Mouse (Mus musculus) midbrain, embryonic 11.5 days (tissue): ENCODE results near the gene BC107364. TPM values are rescaled to one million over a fixed set of nuclear protein-coding genes. Genes with fewer than 3 reads are reported as not detected.
A peak's percentile ranks its signal among the peaks of the same experiment; 100 is the strongest.
"Not testable (repeated sequence)": the region's sequence is repeated elsewhere in the genome, so short reads cannot be mapped to it uniquely, and the experiment has no call there.

Experiments used
- ATAC-seq: fragments of 200-750 bp; cut with Nextera tagmentation; 2 replicates; pipeline ENCODE4 v1.8.0; 2017; ENCODE audit warnings: moderate TSS enrichment, moderate library complexity; ENCODE audit not compliant: low FRiP score
- DNase-seq: peaks from one replicate; pipeline ENCODE4 v3.0.0; 2015; ENCODE audit warnings: low spot score; ENCODE audit errors: missing footprints
- H3K27ac ChIP-seq: fragments of 300-500 bp; sonication (generic); 2 replicates; pipeline ENCODE4 v1.5.1; 2014; ENCODE audit warnings: low read depth, low read length
- H3K27me3 ChIP-seq: fragments of 300-500 bp; sonication (generic); 2 replicates; pipeline ENCODE4 v1.6.1; 2014; ENCODE audit warnings: mild to moderate bottlenecking, low read length, moderate library complexity, mixed read lengths; ENCODE audit not compliant: control insufficient read depth, insufficient read depth
- H3K36me3 ChIP-seq: fragments of 300-500 bp; sonication (generic); 2 replicates; pipeline ENCODE4 v1.6.1; 2014; ENCODE audit warnings: mild to moderate bottlenecking, low read length, moderate library complexity, mixed read lengths; ENCODE audit not compliant: control insufficient read depth, insufficient read depth
- H3K4me1 ChIP-seq: fragments of 300-500 bp; sonication (generic); 2 replicates; pipeline ENCODE4 v1.6.1; 2014; ENCODE audit warnings: low read length; ENCODE audit not compliant: control insufficient read depth, insufficient read depth
- H3K4me2 ChIP-seq: fragments of 300-500 bp; sonication (generic); 2 replicates; pipeline ENCODE4 v1.6.1; 2014; ENCODE audit warnings: mild to moderate bottlenecking, moderate library complexity
- H3K4me3 ChIP-seq: fragments of 300-500 bp; sonication (generic); 2 replicates; pipeline ENCODE4 v1.5.1; 2014; ENCODE audit warnings: low read depth, low read length
- H3K9ac ChIP-seq: fragments of 300-500 bp; sonication (generic); 2 replicates; pipeline ENCODE4 v1.6.1; 2014; ENCODE audit warnings: low read length
- H3K9me3 ChIP-seq: fragments of 300-500 bp; sonication (generic); 2 replicates; pipeline ENCODE4 v1.6.1; 2016; ENCODE audit warnings: low read length; ENCODE audit not compliant: control insufficient read depth
- WGBS: fragments of 180-500 bp; shearing (Covaris S2); extraction: QIAGEN DNeasy Blood & Tissue Kit; methylation state at CpG from one replicate; pipeline ENCODE4 v1.1.7; 2014; 5-methylcytosine and 5-hydroxymethylcytosine counted together
- polyA plus RNA-seq: library from polyadenylated mRNA; unstranded; fragments of >200 nt; fragmentation: Nextera tagmentation; extraction: Ambion mirVana; gene quantifications from 2 replicates; pipeline ENCODE4 v1.2.1, GENCODE M21; 2014

BC107364 gene
- polyA plus RNA-seq, 1 experiment from 2014 or later = not detected

DNA sequence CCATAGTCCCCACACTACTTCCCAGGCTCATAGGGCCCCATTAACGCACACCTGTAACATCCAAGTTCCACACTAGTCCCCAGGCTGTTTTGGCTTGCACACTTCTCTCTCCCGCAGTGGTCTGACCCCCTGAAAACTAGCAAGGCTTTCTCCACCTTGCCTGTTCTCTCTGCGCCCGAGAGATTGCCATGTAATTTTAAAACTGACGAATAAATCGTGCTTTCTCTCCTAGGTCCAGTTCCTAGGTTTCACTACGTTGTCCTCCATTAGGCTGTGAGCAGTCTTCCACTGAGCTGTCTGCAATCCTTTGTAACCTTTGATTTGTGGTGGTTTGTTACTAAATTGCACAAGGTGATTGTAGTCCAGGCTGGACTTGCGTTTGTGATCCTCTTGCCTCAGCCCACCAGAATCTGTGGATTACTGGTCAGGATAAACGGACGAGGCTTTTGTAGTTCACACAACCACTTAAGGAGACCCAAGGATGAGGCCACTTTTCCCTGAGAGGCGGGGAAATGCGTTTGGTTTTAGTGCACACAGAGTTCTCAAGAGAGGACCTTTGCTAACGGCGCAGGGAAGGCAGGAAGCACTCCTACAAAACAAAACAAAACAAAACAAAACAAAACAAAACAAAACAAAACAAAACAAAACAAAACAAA is 44.6 kb upstream of the BC107364 start:
- not testable (repeated sequence) for H3K27me3 ChIP-seq, H3K27ac ChIP-seq, H3K36me3 ChIP-seq, H3K4me1 ChIP-seq, H3K9me3 ChIP-seq, ATAC-seq
- peak overlapping the region; percentile 78 for H3K4me2 ChIP-seq
- DNase-seq = peak; percentile 88
- H3K9ac ChIP-seq = peak overlapping the region; percentile 33; the same call in 1 of the 2 replicates
- WGBS = 12% methylated on average over 14 of the region's 14 CpGs
- peak overlapping the region; percentile 48 for H3K4me3 ChIP-seq

DNA sequence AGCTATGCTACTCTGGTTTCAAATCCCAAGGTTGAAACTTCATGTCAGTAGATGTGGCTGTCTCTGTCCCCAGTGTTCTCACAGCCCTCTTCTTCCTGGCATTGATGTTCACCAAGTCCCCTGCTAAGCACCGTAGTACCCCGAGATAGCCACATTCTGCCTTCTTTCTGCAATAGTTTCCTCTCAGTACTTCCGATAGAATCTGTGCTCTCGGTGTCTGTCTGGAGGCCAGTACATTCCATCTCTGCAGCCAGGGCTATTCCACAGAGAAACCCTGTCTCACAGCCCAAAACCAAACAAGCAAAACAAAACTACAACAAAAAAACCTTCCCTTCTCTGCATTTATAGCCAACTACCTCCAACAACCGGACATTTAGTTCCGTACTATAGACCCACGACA is 44.1 kb upstream of the BC107364 start:
- Histone ChIP-seq H3K9me3 (no peaks in the 10 kb centered on the region), H3K4me1 (0 out of 2 replicates have a peak, but pooled peaks cover 3% of the 10 kb centered on the region), H3K4me3 (no peak overlapping the region), H3K9ac (no peak overlapping the region), H3K4me2 (no peak overlapping the region), H3K27me3 (no peaks in the 10 kb centered on the region; the same call in 1 of the 2 replicates), H3K27ac (no peak overlapping the region), H3K36me3 (no peaks in the 10 kb centered on the region)
- WGBS = 64% methylated on average over 7 of the region's 7 CpGs
- peak; percentile 81 for DNase-seq
- ATAC-seq = no peak

DNA sequence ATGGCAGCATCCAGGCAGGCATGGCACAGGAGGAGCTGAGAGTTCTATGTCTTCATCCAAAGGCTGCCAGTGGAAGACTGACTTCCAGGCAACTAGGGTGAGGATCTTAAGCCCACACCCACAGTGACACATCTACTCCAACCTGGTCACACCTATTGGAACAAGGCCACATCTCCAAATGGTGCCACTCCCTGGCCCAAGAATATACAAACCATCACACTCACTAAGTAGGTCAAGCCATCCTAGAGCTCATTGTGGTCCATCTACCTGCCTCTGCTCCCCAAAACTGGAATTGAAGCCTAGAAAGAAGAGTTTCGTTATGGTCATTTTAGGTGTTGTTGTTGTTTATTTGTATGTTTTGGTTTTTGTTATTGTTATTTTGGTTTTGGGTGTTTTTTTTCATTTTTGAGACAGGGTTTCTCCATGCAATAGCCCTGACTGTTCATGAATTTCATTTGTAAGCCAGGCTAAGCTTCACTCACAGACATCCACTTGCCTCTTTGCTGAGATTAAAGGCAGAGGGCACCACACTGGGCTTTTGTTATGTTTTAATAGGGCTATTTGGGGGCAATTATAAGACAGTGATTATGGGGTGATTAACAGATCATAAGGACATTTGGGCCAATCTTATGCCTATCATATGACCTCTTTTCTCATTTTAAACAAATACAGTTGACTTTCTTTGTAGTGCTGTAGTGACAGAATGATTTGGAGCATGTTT is 43.5 kb upstream of the BC107364 start:
- H3K4me1 ChIP-seq = 0 out of 2 replicates have a peak, but pooled peaks cover 3% of the 10 kb centered on the region
- DNase-seq (peak; percentile 44), ATAC-seq (no peak)
- no peak overlapping the region for H3K27ac ChIP-seq
- H3K9me3 ChIP-seq = no peaks in the 10 kb centered on the region
- WGBS = 94% methylated on average over 1 of the region's 1 CpGs
- H3K36me3 ChIP-seq = no peaks in the 10 kb centered on the region
- H3K9ac ChIP-seq = no peak overlapping the region
- no peak overlapping the region for H3K4me3 ChIP-seq
- no peaks in the 10 kb centered on the region; the same call in 1 of the 2 replicates for H3K27me3 ChIP-seq
- no peak overlapping the region for H3K4me2 ChIP-seq

DNA sequence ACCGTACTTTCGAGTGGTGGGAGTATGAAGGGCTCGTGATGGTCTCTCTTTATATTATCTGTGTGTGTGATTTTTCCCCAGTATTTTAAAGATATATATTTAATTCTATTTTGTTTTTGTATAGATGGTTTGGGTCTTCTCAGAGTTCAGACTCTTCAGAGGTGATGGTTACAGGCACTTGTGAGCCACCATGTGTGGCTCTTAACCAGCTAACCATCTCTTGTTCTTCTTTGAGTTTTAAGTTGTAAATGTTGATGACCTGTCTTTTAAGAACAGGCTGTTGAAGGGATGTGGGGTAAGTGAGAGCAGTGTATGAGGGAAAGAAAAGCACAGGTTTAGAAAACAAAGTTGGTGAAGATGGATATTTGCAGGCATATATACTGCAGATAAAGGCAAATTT is 42.8 kb upstream of the BC107364 start:
- Histone ChIP-seq H3K4me3 (no peak overlapping the region), H3K4me2 (no peak overlapping the region), H3K36me3 (no peaks in the 10 kb centered on the region), H3K27me3 (no peaks in the 10 kb centered on the region; the same call in 1 of the 2 replicates), H3K4me1 (0 out of 2 replicates have a peak, but pooled peaks cover 3% of the 10 kb centered on the region), H3K9me3 (no peaks in the 10 kb centered on the region), H3K9ac (no peak overlapping the region), H3K27ac (no peak overlapping the region)
- DNase-seq (no peak), ATAC-seq (no peak)
- 92% methylated on average over 3 of the region's 3 CpGs for WGBS

DNA sequence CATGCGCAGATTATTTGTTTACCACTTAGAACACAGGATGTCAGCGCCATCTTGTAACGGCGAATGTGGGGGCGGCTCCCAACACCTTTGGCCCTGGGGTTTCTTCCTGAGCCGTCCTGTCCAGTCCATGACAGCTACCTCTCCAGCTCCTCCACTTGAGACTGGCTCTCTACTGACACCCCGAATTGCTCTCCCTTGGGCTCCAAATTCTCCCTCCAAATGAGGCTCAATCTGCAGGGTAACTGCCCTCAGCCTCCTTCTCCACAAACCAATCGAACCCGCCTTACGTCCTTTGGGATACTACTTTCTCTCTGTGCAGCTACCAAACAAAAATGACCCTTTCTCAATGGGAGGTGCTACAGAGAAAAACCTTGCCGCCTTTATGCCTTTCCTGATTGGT is 42.4 kb upstream of the BC107364 start:
- H3K27me3 ChIP-seq, H3K27ac ChIP-seq, H3K36me3 ChIP-seq, ATAC-seq, H3K4me3 ChIP-seq, DNase-seq, H3K4me1 ChIP-seq, H3K9me3 ChIP-seq, H3K4me2 ChIP-seq, H3K9ac ChIP-seq: not testable (repeated sequence)
- 98% methylated on average over 5 of the region's 11 CpGs for WGBS

DNA sequence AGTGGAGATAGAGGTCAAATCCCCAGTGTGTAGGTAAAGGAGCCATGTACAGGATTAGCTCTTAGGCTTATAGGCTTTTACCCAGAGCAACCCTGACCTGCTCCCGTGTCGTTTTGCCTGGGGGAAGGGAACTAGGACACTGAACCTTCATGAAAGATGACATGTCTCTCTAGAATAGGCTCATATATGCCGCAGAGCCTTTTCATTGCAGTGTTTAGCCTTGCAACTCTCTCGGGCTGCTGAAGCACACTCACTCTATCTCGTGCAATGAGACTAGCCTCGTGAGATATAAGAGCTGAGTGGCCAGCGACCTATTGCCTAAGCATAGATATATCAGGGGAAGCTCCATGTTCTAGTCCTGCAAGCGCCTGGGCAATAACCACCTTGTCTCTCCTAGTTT is 37.5 kb upstream of the BC107364 start:
- not testable (repeated sequence) for H3K36me3 ChIP-seq, H3K4me1 ChIP-seq, H3K27ac ChIP-seq, H3K9ac ChIP-seq, H3K27me3 ChIP-seq, H3K4me2 ChIP-seq, H3K9me3 ChIP-seq, DNase-seq, H3K4me3 ChIP-seq, ATAC-seq
- WGBS = 38% methylated on average over 3 of the region's 8 CpGs

DNA sequence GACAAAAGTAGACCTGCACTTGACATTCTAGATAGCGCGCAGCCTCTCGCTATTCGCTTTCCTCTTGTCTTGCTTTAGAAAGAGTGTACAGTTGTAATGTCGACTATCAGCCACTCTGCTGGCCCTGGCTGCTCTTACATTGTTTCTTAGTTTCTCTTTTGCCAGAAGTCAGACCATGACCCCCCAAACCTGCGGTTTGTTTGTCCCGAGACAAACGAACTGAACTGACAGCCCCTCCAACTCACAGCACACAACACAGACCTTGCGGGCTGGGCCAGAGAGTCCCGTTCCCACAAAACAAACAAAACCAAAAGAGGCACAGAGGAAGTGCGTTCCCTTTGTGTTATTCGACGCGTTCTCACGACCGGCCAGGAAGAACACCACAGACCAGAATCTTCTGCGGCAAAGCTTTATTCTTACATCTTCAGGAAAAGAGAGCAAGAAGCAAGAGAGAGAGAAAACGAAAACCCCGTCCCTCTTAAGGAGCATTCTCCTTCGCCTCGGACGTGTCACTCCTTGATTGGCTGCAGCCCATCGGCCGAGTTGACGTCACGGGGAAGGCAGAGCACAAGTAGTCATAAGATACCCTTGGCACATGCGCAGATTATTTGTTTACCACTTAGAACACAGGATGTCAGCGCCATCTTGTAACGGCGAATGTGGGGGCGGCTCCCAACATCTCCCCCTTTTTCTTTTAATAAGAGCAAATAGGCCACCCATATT is 37.0 kb upstream of the BC107364 start:
- not testable (repeated sequence) for H3K27me3 ChIP-seq, H3K9me3 ChIP-seq, H3K9ac ChIP-seq, H3K36me3 ChIP-seq, H3K4me1 ChIP-seq, H3K4me3 ChIP-seq, DNase-seq, H3K4me2 ChIP-seq
- peak; percentile 66 for ATAC-seq
- peak overlapping the region; percentile 63; the same call in 1 of the 2 replicates for H3K27ac ChIP-seq
- WGBS = 0% methylated on average over 9 of the region's 31 CpGs

DNA sequence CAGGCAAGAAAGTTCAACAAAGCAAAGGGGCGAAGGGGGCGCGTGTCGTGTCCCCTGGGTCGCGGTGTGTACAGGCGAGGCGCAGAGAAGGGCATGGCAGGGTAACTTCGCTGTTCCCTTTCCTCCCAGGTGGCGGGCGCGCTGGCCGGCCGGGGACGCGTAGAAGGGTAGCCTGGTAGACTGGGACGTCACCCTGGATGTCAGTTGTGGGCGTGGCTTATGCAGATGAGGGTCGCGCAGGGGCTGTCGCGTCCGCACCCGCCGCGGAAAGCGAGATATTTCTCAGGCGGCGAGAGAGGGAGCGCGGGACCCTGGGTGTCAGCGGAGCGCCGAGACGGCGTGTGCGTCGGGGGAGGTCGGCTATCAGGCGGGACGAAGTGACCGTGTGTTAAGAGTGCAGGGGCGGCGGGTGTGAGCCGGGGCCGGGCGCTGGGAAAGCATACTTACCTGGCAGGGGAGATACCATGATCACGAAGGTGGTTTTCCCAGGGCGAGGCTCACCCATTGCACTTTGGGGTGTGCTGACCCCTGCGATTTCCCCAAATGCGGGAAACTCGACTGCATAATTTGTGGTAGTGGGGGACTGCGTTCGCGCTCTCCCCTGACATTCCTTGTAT is 36.3 kb upstream of the BC107364 start:
- H3K27ac ChIP-seq = peak overlapping the region; percentile 54
- peak overlapping the region; percentile 26 for H3K4me3 ChIP-seq
- H3K9me3 ChIP-seq, DNase-seq, H3K4me1 ChIP-seq, H3K27me3 ChIP-seq, H3K36me3 ChIP-seq: not testable (repeated sequence)
- peak overlapping the region; percentile 48 for H3K4me2 ChIP-seq
- ATAC-seq = peak; percentile 88
- peak overlapping the region; percentile 40; the same call in 1 of the 2 replicates for H3K9ac ChIP-seq
- no CpG with 5 or more reads among the region's 55 CpGs for WGBS
